Mouse (Mus musculus): ENCODE results near the gene 2900026A02Rik.

- no peak for TF ChIP-seq POLR2A (IDR thresholded peaks at IDR 0.05; ENCODE audit: borderline replicate concordance, extremely low read depth, low read depth, low read length)
- no peak for TF ChIP-seq CTCF (IDR thresholded peaks at IDR 0.05; ENCODE audit: insufficient read depth, low read length)
Observed at GRCm38 (mm10) chr5:113208048-113208447, 13.0 kb downstream of the 2900026A02Rik start.
